Mouse (Mus musculus) liver, adult 2 months (tissue): ENCODE measurements at regions not wholly inside any gene's neighbourhood (a gene's known extent, or its start where the extent isn't known, plus 50 kb on each side); places are given as distances from the start of the nearest gene placed in this dataset.
A peak's percentile ranks its signal among the peaks of the same experiment; 100 is the strongest.

ENCODE experiments used
- DNase-seq: peaks from one replicate; pipeline ENCODE4 v3.0.0-alpha.2; 2011; ENCODE audit warnings: low read depth, low spot score; ENCODE audit errors: extremely low read depth
- H3K27ac ChIP-seq: fragments of 200-500 bp; replicated peaks from 2 replicates; pipeline ENCODE4 v1.5.1; 2012; ENCODE audit warnings: low read depth, mild to moderate bottlenecking, control low read depth, inconsistent platforms, low read length; ENCODE audit not compliant: insufficient read depth
- H3K27me3 ChIP-seq: fragments of 200-500 bp; 2 replicates; pipeline ENCODE4 v1.6.1; 2012; ENCODE audit warnings: mild to moderate bottlenecking, moderate library complexity, low read length, inconsistent platforms; ENCODE audit not compliant: control insufficient read depth, insufficient read depth
- H3K36me3 ChIP-seq: fragments of 200-500 bp; 2 replicates; pipeline ENCODE4 v1.6.1; 2012; ENCODE audit warnings: low read length, inconsistent platforms; ENCODE audit not compliant: control insufficient read depth, insufficient read depth
- H3K4me1 ChIP-seq: fragments of 200-500 bp; 2 replicates; pipeline ENCODE4 v1.6.1; 2011; ENCODE audit warnings: low read length; ENCODE audit not compliant: control insufficient read depth, insufficient read depth
- H3K4me3 ChIP-seq: fragments of 200-500 bp; 2 replicates; pipeline ENCODE4 v1.5.1; 2011; ENCODE audit warnings: low read depth, mild to moderate bottlenecking, control low read depth, low read length, moderate library complexity; ENCODE audit not compliant: insufficient read depth
- H3K79me2 ChIP-seq: fragments of 200-500 bp; 2 replicates; pipeline ENCODE4 v1.6.1; 2012; ENCODE audit warnings: inconsistent platforms, mild to moderate bottlenecking, low read length, moderate library complexity; ENCODE audit not compliant: control insufficient read depth, insufficient read depth
- H3K9ac ChIP-seq: fragments of 200-500 bp; 2 replicates; pipeline ENCODE4 v1.6.1; 2012; ENCODE audit warnings: low read depth, mild to moderate bottlenecking, control low read depth, inconsistent platforms, low read length
- CTCF ChIP-seq: fragments of 200-500 bp; IDR thresholded peaks from 2 replicates; pipeline ENCODE4 v1.5.1; 2011; ENCODE audit warnings: low read depth, low read length, control low read depth
- POLR2A ChIP-seq: fragments of 200-500 bp; IDR thresholded peaks from 2 replicates; pipeline ENCODE4 v1.6.1; 2011; ENCODE audit warnings: low read length, control low read depth; ENCODE audit not compliant: insufficient read depth; ENCODE audit errors: extremely low read depth
- WGBS: fragments of 180-500 bp; shearing (Covaris S2); methylation state at CpG from one replicate; pipeline ENCODE4 v1.1.7; 2018; 5-methylcytosine and 5-hydroxymethylcytosine counted together

DNA sequence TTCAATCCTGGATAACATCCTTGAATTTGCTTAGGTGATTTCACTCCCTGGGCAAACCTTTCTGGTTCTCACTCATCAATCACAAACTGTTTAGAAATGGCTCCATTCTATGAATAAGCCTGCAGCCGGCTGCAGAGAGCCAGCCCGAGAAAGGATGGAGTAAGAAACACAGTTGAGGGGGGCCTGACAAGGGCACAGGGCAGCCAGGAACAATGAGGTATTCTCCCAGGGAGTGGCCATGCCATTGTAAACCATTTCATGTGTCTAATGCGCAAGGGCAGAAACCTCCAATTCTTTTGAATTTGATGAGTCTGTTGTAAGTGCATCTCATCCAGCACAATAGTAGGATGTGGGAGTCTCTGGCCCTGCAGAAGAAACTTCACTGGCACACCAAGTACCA, 350.7 kb downstream of the Phf14 start:
- Histone ChIP-seq H3K4me1 (no peaks in the 10 kb centered on the region), H3K27me3 (no peaks in the 10 kb centered on the region; the same call in 1 of the 2 replicates), H3K79me2 (no peaks in the 10 kb centered on the region), H3K27ac (no peak overlapping the region), H3K9ac (no peak overlapping the region), H3K36me3 (no peaks in the 10 kb centered on the region), H3K4me3 (no peak overlapping the region)
- no peak for DNase-seq
- 87% methylated on average over 3 of the region's 3 CpGs for WGBS
- TF ChIP-seq POLR2A = no peak
- no peak for TF ChIP-seq CTCF

DNA sequence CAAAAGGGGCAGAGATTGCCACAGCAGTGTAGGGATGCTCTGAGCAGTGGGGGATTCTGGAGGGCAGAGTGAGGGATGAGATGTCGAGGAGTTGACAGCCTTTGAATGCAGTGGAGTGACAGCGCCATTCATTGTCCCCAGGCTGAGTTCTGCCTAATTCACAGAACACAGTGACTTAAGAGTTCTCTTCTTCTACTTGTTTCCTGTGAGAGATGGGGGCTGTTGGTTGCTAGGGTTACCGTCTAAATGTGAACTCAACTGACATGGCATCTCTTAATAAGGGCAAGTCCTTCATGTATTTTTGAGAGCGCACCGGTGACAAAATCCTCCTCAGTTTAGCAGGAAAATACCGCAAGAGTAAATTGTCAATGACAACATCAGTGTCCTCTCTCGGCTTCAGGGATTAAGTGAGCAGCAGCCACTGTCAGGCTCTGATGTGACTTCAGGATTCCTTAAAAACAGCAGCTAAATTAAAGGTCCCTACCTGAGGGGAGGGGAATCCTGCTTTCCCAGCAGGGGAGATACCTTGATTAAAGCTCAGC, 351.4 kb downstream of the Phf14 start:
- H3K4me3 ChIP-seq = no peak overlapping the region
- H3K9ac ChIP-seq = no peak overlapping the region
- TF ChIP-seq POLR2A (no peak), CTCF (no peak)
- DNase-seq = no peak
- no peaks in the 10 kb centered on the region for H3K4me1 ChIP-seq
- H3K27me3 ChIP-seq = no peaks in the 10 kb centered on the region; the same call in 1 of the 2 replicates
- H3K79me2 ChIP-seq = no peaks in the 10 kb centered on the region
- 71% methylated on average over 7 of the region's 7 CpGs for WGBS
- no peaks in the 10 kb centered on the region for H3K36me3 ChIP-seq
- H3K27ac ChIP-seq = no peak overlapping the region

DNA sequence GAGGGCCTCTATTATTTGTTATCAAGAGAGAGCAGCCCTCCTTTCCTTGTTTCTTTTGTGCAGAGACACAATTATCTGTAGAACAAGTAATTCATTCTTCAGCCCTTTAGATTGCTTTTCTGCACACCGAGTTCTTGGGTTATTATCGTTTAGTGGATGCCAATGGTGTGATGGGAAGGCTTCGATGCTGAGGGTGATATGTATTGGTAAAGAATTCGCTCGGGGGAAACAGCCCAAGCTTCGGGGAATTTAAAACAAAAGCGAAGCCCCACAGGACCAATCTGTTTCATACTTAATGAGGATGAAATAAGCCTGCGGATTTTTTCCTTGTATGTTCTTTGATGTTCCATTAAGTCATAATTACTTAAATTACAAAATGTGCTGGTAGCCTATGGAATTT, 352.0 kb downstream of the Phf14 start:
- no peaks in the 10 kb centered on the region for H3K36me3 ChIP-seq
- WGBS = 81% methylated on average over 8 of the region's 8 CpGs
- no peak overlapping the region for H3K9ac ChIP-seq
- TF ChIP-seq CTCF (no peak), POLR2A (no peak)
- no peak overlapping the region for H3K27ac ChIP-seq
- DNase-seq = no peak
- no peaks in the 10 kb centered on the region for H3K79me2 ChIP-seq
- H3K27me3 ChIP-seq = no peaks in the 10 kb centered on the region; the same call in 1 of the 2 replicates
- H3K4me1 ChIP-seq = no peaks in the 10 kb centered on the region
- no peak overlapping the region for H3K4me3 ChIP-seq

DNA sequence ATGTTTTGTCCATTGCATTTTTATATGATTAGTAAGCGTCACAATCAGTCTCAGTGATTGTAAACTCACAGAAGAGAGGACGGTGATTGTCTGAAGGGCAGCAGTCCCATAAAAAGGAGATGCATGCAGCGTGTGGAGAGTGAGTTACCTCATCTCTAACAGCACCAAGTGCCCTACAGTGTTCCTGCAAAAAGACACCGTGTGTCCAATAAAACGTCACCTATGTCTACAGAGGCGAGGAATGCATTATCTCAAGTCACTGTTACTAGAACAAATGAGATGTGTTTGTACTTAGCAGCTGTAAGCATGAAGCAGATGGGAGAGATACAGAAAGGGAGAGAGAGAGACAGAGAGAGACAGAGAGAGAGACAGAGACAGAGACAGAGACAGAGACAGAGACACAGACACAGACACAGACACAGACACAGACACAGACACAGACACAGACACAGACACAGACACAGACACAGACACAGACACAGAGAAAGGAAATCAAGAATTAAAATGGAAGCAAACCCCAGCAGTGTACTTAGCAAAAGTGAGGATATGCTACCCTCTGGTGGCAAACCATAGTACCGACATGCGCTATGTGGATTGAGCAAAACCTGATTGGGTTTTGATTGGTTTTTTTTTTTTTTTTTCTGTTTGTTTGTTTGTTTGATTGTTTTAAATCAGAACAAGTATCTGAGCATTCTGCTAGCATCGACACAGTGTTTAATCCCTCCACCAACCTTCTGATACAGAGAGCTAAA, 352.9 kb downstream of the Phf14 start:
- H3K4me3 ChIP-seq = no peak overlapping the region
- no peaks in the 10 kb centered on the region for H3K36me3 ChIP-seq
- peak; percentile 38 for TF ChIP-seq CTCF
- no peak for TF ChIP-seq POLR2A
- no peak overlapping the region for H3K9ac ChIP-seq
- peak; percentile 35 for DNase-seq
- 36% methylated on average over 9 of the region's 9 CpGs for WGBS
- no peak overlapping the region for H3K27ac ChIP-seq
- no peaks in the 10 kb centered on the region for H3K4me1 ChIP-seq
- H3K27me3 ChIP-seq = no peaks in the 10 kb centered on the region; the same call in 1 of the 2 replicates
- H3K79me2 ChIP-seq = no peaks in the 10 kb centered on the region
